8 mouse cellular contexts compared by ENCODE assay signal in the genomic region with DNA sequence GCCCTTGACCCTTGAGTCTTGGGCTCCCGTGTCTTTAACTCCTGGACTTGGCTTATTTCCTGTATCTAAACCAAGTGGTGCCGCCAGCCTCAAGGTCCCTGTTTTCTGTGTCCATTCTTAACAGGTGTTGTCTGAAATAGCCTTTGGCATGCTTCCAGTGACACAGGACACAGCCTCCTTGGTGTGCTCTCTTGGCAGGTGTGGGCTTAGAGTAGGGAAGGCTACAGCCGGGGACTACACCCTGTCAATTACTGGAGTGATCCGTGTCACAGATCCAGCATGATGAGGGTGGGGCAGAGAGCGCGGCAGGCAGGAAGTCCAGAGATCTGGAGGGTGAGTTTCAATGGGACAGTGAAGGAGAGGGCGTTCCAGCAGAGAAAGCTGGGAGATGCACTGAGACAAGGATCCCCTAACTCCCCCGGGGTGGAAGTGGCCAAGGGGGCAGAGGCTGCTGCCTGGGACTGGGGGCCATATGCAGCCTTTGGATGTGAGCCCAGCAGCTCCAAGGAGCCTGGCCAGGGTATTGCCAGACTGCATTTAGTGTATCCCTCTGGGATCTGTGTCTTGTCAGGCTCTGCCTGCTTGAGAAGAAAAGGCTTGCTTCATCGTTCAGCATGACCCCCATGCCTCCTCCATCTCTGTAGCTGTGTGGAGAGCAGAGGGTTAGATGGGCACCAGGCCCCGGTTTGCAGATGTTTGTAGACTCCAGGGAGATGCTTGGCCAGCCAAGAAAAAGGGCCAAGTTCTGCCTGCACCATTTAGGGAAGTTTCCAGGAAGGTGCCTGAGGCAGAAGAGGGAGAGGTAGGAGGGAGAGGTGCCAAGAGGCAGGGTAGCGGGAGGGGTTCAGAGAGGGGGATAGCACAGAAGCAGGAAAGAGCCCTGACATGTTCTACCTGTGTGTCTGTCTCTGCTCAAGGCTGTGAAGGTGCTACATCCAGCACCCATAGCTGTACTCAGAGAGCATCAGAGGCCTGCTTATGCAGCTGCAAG. TPM values are rescaled to one million over a fixed set of nuclear protein-coding genes. Genes with fewer than 3 reads are reported as not detected.
DNase-seq lines count a peak whose midpoint lies in the region; ATAC-seq and TF ChIP-seq lines count a peak whose summit lies in the region.

No protein-coding gene starts in this region.

- TF ChIP-seq CTCF in forebrain, postnatal 0 days (IDR thresholded peaks at IDR 0.05; ENCODE audit: low read depth), result no peak

- peaks cover 13% of the 10 kb centered on the region for H3K4me1 ChIP-seq in forebrain, embryonic 15.5 days
- H3K4me1 ChIP-seq in forebrain, postnatal 0 days (ENCODE audit: insufficient read depth), result no peaks in the 10 kb centered on the region
- peaks cover 21% of the 10 kb centered on the region for H3K4me1 ChIP-seq in embryonic facial prominence, embryonic 14.5 days (ENCODE audit: control insufficient read depth, insufficient read depth, low read length)
- H3K4me1 ChIP-seq in limb, embryonic 13.5 days, result peaks cover 35% of the 10 kb centered on the region

- H3K27ac ChIP-seq in forebrain, embryonic 15.5 days (replicated peaks), result peak overlapping the region; percentile 11; the same call in 1 of the 2 replicates
- H3K27ac ChIP-seq in forebrain, postnatal 0 days (ENCODE audit: low read depth, low read length), result no peak overlapping the region
- peak overlapping the region; percentile 55 for H3K27ac ChIP-seq in embryonic facial prominence, embryonic 14.5 days (replicated peaks; ENCODE audit: low read depth, low read length)
- H3K27ac ChIP-seq in limb, embryonic 13.5 days, result no peak overlapping the region

- no peaks in the 10 kb centered on the region for H3K27me3 ChIP-seq in forebrain, embryonic 15.5 days
- no peaks in the 10 kb centered on the region for H3K27me3 ChIP-seq in forebrain, postnatal 0 days (ENCODE audit: insufficient read depth, low read length)
- H3K27me3 ChIP-seq in embryonic facial prominence, embryonic 14.5 days (replicated peaks; ENCODE audit: control insufficient read depth, insufficient read depth, low read length), result no peaks in the 10 kb centered on the region
- no peaks in the 10 kb centered on the region for H3K27me3 ChIP-seq in limb, embryonic 13.5 days

- WGBS in forebrain, embryonic 15.5 days, result 67% methylated on average over 11 of the region's 11 CpGs
- WGBS in forebrain, postnatal 0 days, result 58% methylated on average over 11 of the region's 11 CpGs
- 44% methylated on average over 10 of the region's 11 CpGs for WGBS in embryonic facial prominence, embryonic 14.5 days
- WGBS in limb, embryonic 13.5 days, result 59% methylated on average over 11 of the region's 11 CpGs

- H3K9ac ChIP-seq in forebrain, embryonic 15.5 days (replicated peaks), result no peak overlapping the region
- no peak overlapping the region for H3K9ac ChIP-seq in forebrain, postnatal 0 days
- H3K9ac ChIP-seq in embryonic facial prominence, embryonic 14.5 days (ENCODE audit: low read depth, low read length), result 0 out of 2 replicates have a peak overlapping the region, but pooled peaks have one; percentile 4
- 0 out of 2 replicates have a peak overlapping the region, but pooled peaks have one; percentile 19 for H3K9ac ChIP-seq in limb, embryonic 13.5 days

- ATAC-seq in forebrain, embryonic 15.5 days (replicated peaks), result no peak
- ATAC-seq in forebrain, postnatal 0 days, result no peak
- ATAC-seq in embryonic facial prominence, embryonic 14.5 days (ENCODE audit: low read depth), result 0 out of 2 replicates have a peak, but pooled peaks have one; percentile 28
- no peak for ATAC-seq in limb, embryonic 13.5 days (ENCODE audit: low FRiP score, low read depth)

- H3K9me3 ChIP-seq in forebrain, embryonic 15.5 days, result no peaks in the 10 kb centered on the region
- no peaks in the 10 kb centered on the region for H3K9me3 ChIP-seq in forebrain, postnatal 0 days (ENCODE audit: low read length)
- peaks cover 8% of the 10 kb centered on the region; the same call in 1 of the 2 replicates for H3K9me3 ChIP-seq in embryonic facial prominence, embryonic 14.5 days (ENCODE audit: control insufficient read depth, low read length)
- 0 out of 2 replicates have a peak, but pooled peaks cover 7% of the 10 kb centered on the region for H3K9me3 ChIP-seq in limb, embryonic 13.5 days

- no peak overlapping the region for H3K4me3 ChIP-seq in forebrain, embryonic 15.5 days
- no peak overlapping the region for H3K4me3 ChIP-seq in forebrain, postnatal 0 days (ENCODE audit: low read depth, low read length)
- no peak overlapping the region for H3K4me3 ChIP-seq in embryonic facial prominence, embryonic 14.5 days (ENCODE audit: low read depth, low read length)
- no peak overlapping the region for H3K4me3 ChIP-seq in limb, embryonic 13.5 days

- H3K36me3 ChIP-seq in forebrain, embryonic 15.5 days, result no peaks in the 10 kb centered on the region
- H3K36me3 ChIP-seq in forebrain, postnatal 0 days (ENCODE audit: insufficient read depth), result no peaks in the 10 kb centered on the region
- no peaks in the 10 kb centered on the region for H3K36me3 ChIP-seq in embryonic facial prominence, embryonic 14.5 days (ENCODE audit: control insufficient read depth, insufficient read depth, low read length)
- H3K36me3 ChIP-seq in limb, embryonic 13.5 days, result no peaks in the 10 kb centered on the region

- H3K4me2 ChIP-seq in forebrain, embryonic 15.5 days (replicated peaks), result no peak overlapping the region
- no peak overlapping the region for H3K4me2 ChIP-seq in forebrain, postnatal 0 days (ENCODE audit: low read depth)
- H3K4me2 ChIP-seq in embryonic facial prominence, embryonic 14.5 days (ENCODE audit: low read depth, low read length), result no peak overlapping the region
- no peak overlapping the region for H3K4me2 ChIP-seq in limb, embryonic 13.5 days (replicated peaks)

- DNase-seq in forebrain, postnatal 0 days, result no peak
- DNase-seq in MN1 (ENCODE audit: low spot score), result peak; percentile 84
- peak; percentile 47 for DNase-seq in embryonic facial prominence, embryonic 14.5 days (ENCODE audit: low spot score)
- no peak for DNase-seq in testis, postnatal 14 days (ENCODE audit: low spot score)
- no peak for DNase-seq in thymus, postnatal 4 days
- no peak for DNase-seq in left cerebral cortex, adult 18-20 months (ENCODE audit: low spot score in 2 of 2)

RNA-seq across cellular contexts. Expression of a gene that starts 30.0 kb away (rescaled TPM):
- polyA plus RNA-seq in forebrain, embryonic 15.5 days (2015; fragmentation: Nextera tagmentation; extraction: Ambion mirVana), result 5.0 and 6.5 TPM in 2 replicates
- total RNA-seq in forebrain, postnatal 0 days (2014; rRNA removed), result 7.6 and 8.7 TPM in 2 replicates
- 7.8 and 10.2 TPM in 2 replicates for polyA plus RNA-seq in forebrain, postnatal 0 days (2015; fragmentation: Nextera tagmentation; extraction: Ambion mirVana)
- 11.1 and 13.2 TPM in 2 replicates for polyA plus RNA-seq in embryonic facial prominence, embryonic 14.5 days (2014; fragmentation: Nextera tagmentation; extraction: Ambion mirVana)
- 14.1 and 16.3 TPM in 2 replicates for polyA plus RNA-seq in limb, embryonic 13.5 days (2015; fragmentation: Nextera tagmentation; extraction: Ambion mirVana)
- total RNA-seq in left cerebral cortex, adult 18-20 months (2021), result 10 to 100 TPM; 19.6 to 21.1 TPM

RNA-seq across cellular contexts. Expression of a gene that starts 30.4 kb away (rescaled TPM):
- polyA plus RNA-seq in forebrain, embryonic 15.5 days (2015; fragmentation: Nextera tagmentation; extraction: Ambion mirVana), result 8.1 and 8.4 TPM in 2 replicates
- 14.0 and 16.2 TPM in 2 replicates for total RNA-seq in forebrain, postnatal 0 days (2014; rRNA removed)
- polyA plus RNA-seq in forebrain, postnatal 0 days (2015; fragmentation: Nextera tagmentation; extraction: Ambion mirVana), result 3.2 and 4.3 TPM in 2 replicates
- 16.8 and 18.0 TPM in 2 replicates for polyA plus RNA-seq in embryonic facial prominence, embryonic 14.5 days (2014; fragmentation: Nextera tagmentation; extraction: Ambion mirVana)
- 11.1 and 11.6 TPM in 2 replicates for polyA plus RNA-seq in limb, embryonic 13.5 days (2015; fragmentation: Nextera tagmentation; extraction: Ambion mirVana)
- 10 to 100 TPM; 16.4 to 18.9 TPM for total RNA-seq in left cerebral cortex, adult 18-20 months (2021)

Comparison
In these comparisons a context has a peak if more than half of its experiments do, and no peak if none do; other contexts are left out.
1. H3K27ac ChIP-seq: peak in forebrain, embryonic 15.5 days (single experiment) and embryonic facial prominence, embryonic 14.5 days (single experiment); none in forebrain, postnatal 0 days (single experiment) and limb, embryonic 13.5 days (single experiment).
2. H3K9ac ChIP-seq: peak in embryonic facial prominence, embryonic 14.5 days (single experiment) and limb, embryonic 13.5 days (single experiment); none in forebrain, embryonic 15.5 days (single experiment) and forebrain, postnatal 0 days (single experiment).
3. DNase-seq: peak in MN1 (single experiment) and embryonic facial prominence, embryonic 14.5 days (single experiment); none in forebrain, postnatal 0 days (single experiment), testis, postnatal 14 days (single experiment), thymus, postnatal 4 days (single experiment) and left cerebral cortex, adult 18-20 months (0 of 2).